Mouse (Mus musculus) cerebellum, postnatal 25 days (tissue): ENCODE results near the gene Nt5c2.

Source experiments
- DNase-seq, 2 experiments: peaks; one replicate each; pipeline ENCODE4 v3.0.0; 2021; ENCODE audit warnings: mixed read lengths in 2 of 2

The Nt5c2 gene

GRCm38 (mm10) chr19:47014447-47015381 lies at the start of gene Nt5c2, which contains the start of gene Ina:
Gene Nt5c2 (minus strand): TSS chr19:47015153.
Gene Ina (plus strand): TSS chr19:47014698.
- DNase-seq, result peak; percentile 93 to 95

DNA sequence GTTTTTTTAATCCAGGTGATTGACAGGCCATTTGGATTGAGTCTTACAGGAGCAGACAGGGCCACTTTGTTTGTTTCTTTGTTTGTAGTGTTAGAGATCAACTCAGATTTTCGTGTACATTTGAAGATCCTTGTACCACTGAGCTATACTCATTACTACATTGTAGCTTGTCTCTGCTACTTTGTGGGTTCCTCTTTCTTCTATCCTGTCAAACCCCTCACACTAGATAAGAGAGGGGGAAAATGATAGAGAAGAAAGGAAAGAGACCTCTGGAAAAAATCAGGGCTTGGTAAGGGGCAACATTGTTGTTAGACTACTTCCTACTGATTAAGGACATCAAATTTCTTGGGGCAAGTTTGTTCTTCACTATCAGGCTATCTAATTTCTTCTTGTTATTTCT lies 42.7 kb upstream of the Nt5c2 start:
- no peak for DNase-seq

- no peak for DNase-seq
Measured at GRCm38 (mm10) chr19:47053471-47053870, 38.5 kb upstream of the Nt5c2 start.

- DNase-seq, result no peak
Measured at GRCm38 (mm10) chr19:47052927-47053326, 38.0 kb upstream of the Nt5c2 start.

GRCm38 (mm10) chr19:47050271-47051032 lies 35.5 kb upstream of the Nt5c2 start, which contains the start of gene Pcgf6:
Gene Pcgf6 (minus strand): TSS chr19:47050906.
- DNase-seq, result peak; percentile 92 to 94

DNA sequence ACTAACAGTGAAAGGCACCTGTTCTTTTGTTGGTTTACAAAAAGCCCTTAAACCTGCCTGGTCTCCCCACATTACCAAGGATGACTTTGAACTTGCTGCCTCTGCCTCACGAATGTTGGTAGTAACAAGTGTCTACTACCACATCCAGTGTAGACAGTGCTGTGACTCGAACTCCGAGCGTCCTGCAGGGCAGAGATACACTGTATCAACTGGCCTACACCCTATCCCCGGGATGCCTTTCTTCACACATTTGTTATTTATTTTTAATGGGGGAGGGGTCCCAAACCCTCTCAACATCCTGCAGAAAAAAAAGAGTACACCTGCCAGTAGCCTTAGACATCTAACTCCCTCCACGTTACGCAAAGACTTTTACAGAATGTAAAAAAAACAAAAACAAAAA lies 34.9 kb upstream of the Nt5c2 start:
- peak in 1 of 2 experiments; percentile 9 for DNase-seq

GRCm38 (mm10) chr19:47049061-47049460 lies 34.1 kb upstream of the Nt5c2 start:
- no peak for DNase-seq

DNA sequence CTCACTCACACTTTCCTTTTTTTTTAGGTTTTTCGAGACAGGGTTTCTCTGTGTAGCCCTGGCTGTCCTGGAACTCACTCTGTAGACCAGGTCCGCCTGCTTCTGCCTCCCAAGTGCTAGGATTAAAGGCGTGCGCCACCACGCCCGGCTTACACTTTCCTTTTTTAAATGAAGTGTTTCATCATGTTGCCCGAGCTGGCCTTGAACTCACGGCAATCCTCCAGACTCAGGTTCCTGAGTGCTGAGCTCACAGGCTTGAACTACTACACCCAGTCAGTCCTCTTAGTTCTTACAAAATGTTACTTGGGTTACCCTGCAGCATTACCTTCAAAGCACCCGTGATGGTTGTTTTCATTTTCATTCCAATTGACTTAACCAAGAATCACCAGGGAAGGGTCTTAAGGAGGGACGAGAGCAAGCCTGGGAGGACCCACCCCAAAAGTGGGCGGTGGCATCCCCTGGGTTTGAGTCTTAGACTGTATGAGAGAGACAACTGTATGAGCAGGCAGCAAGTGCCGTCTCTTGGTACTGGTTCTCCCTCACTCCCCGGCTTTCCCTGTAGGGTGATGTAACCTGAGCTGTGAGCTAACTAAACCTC lies 32.4 kb upstream of the Nt5c2 start:
- DNase-seq, result no peak

GRCm38 (mm10) chr19:47046343-47046742 lies 31.4 kb upstream of the Nt5c2 start:
- no peak for DNase-seq

DNA sequence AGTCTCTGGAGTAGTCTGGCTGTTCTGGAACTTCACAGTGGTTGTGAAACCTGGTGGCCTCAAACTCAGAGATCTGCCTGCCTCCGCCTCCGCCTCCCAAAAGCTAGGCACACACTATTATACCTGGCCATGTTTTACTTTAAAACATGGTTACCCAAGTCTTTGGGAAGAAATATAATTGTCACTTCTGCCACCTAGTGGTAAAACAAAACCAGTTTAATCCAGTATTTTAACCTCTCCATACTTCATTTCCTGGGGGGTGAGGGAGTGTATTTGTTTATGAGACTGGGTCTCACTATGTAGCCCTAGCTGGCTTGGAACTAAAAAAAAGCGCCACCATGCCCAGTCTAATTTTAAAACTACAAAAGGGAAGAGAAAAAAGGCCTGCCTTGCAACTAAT lies 28.7 kb upstream of the Nt5c2 start:
- DNase-seq, result no peak

- no peak for DNase-seq
Measured at GRCm38 (mm10) chr19:47040720-47041473, 25.9 kb upstream of the Nt5c2 start.

DNA sequence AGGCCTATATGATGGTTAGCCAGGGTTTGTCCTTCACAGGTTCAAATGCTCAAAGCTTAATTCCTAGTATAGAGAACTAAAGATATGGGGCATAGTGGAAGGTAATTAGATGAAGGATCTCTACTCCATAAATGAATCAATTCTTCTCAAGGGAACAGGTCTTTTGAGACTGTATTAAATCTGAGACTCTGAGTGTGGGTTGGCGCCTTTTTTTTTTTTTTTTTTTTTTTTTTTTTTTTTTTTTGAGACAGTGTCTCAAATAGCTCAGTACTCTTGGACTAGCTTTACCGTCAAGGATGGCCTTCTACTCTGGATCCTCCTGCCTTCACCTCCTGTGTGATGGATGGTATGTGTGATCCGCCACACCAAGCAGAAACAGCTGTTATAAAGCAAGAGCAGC lies 21.6 kb upstream of the Nt5c2 start:
- DNase-seq, result no peak

GRCm38 (mm10) chr19:47034916-47035315 lies 20.0 kb upstream of the Nt5c2 start:
- no peak for DNase-seq

DNA sequence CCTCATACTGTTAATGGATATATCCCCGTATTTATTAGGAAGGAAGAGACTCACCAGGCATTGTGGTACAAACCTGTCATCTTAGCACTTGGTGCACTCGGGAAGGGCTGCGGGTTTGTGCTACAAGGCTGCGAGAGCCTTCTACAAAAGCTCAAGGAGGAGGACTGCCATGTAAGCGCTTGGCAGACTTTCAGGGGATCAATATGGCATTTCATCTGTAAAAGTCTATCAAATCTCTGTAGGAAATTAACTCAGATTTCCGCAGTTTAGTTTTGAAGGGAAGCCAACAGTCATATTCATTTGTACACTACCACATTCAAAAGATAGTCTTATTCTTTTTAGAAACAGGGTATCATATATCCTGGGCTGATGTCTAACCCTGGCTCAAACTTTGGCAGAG lies 16.8 kb upstream of the Nt5c2 start:
- no peak for DNase-seq

- no peak for DNase-seq
Measured at GRCm38 (mm10) chr19:47029796-47030195, 14.8 kb upstream of the Nt5c2 start.

DNA sequence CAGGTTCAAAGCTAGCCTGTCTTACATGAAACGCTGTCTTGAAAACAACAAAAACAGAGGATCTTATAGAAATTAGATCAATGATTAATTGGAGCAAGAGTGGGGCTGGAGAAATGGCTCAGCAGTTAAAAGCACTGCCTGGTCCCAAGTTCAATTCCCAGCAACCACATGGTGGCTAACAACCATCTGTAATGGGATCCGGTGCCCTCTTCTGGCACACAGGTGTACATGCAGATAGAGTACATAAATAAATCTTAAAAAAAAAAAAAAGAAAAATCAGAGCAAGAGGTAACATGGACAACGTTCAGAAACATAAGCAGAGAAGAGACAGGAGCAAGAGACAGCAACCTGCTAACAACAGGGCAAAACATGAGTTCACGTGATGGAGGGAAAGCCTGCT lies 11.6 kb upstream of the Nt5c2 start:
- no peak for DNase-seq

GRCm38 (mm10) chr19:47024954-47025353 lies 10.0 kb upstream of the Nt5c2 start:
- no peak for DNase-seq

GRCm38 (mm10) chr19:47023546-47023945 lies 8.6 kb upstream of the Nt5c2 start:
- no peak for DNase-seq

DNA sequence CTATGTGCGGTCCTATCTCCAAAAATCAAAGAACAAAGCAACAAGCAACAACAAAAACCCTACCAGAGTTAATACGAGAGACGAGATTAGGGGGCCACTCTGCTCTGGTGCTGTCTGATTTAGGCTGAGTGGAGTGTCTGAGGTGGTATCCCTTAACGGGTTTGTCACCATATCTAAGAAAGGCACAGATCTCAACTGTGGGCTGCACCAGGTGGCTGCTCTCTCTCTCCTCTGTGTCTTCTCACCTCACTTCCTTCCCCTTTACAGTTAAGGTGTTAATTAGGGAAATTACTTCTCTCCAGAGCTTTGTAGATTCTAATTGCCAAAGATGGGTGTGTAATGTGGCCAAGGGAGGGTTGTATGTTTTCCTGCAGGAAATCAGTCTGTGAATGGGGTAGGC lies 7.8 kb upstream of the Nt5c2 start:
- no peak for DNase-seq

DNA sequence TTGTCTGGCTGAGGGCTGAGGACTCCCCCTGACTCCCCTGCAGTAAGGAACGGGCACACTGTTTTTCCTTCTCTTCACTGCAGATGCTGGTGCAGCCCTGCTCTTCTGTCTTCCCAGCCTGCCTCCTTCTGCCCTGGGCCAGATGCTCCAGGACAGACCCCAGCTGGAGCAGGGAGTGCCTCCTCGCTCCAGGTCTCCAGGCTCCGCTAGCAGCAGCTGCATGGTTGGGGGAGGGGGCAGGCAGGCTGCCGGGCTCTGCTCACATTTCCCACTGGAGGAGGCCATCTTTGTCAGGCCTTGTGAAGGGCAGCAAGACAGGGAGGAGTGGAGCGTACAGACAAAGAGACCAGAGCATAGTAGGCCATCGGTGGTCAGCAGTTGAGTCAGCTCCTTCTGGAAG lies 4.4 kb upstream of the Nt5c2 start:
- peak; percentile 39 to 41 for DNase-seq

DNA sequence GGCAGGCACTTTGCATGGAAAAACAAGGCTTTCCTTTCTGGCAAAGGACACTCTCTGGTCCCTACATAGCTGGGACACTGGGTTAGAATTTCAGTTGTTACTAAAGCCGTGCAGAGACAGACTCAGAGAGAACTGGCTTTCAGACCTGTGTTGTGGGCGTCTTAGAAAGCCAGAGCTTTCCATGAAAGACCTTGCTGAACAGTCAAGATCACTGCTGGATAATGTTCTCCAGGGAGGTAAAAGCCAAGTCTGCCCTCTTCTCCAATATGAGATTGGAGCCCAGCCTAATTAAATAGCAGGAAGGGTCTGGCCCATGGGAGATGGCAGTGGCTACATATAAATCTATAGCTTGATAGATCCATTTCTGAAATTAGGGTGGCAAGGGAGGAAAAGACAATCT lies 3.4 kb upstream of the Nt5c2 start:
- no peak for DNase-seq

DNA sequence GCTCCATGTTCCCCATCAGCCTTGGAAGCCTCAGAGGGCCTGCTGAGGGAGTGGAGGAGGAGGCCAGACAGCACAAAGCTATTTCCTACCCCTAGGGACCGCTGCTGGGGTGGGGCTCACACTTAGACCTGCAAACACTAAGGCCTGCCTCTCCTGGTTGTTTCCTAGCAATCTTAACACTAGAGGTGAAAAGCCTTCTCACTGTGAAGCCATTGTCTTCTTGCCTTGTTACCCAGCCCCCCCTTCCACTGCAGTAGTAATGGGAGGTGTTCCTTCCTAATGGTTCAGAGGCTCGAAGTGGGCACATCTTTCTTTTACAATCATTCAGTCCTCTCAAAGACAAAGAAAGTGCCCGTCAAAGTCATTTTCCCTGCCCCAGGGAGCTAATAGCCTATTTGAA lies 2.9 kb upstream of the Nt5c2 start:
- peak in 1 of 2 experiments; percentile 40 for DNase-seq

- peak; percentile 40 to 64 for DNase-seq
Measured at GRCm38 (mm10) chr19:47016487-47016886, 1.5 kb upstream of the Nt5c2 start.
